Mouse (Mus musculus): ENCODE measurements around the gene Cfap20. TPM values are rescaled to one million over a fixed set of nuclear protein-coding genes. Genes with fewer than 3 reads are reported as not detected.
"Not testable (repeated sequence)": the region's sequence is repeated elsewhere in the genome, so short reads cannot be mapped to it uniquely, and the experiment has no call there.

The Cfap20 gene
- total RNA-seq, 4 experiments from 2014 or later: 43.2 to 55.3 (median 49.1) TPM

DNA sequence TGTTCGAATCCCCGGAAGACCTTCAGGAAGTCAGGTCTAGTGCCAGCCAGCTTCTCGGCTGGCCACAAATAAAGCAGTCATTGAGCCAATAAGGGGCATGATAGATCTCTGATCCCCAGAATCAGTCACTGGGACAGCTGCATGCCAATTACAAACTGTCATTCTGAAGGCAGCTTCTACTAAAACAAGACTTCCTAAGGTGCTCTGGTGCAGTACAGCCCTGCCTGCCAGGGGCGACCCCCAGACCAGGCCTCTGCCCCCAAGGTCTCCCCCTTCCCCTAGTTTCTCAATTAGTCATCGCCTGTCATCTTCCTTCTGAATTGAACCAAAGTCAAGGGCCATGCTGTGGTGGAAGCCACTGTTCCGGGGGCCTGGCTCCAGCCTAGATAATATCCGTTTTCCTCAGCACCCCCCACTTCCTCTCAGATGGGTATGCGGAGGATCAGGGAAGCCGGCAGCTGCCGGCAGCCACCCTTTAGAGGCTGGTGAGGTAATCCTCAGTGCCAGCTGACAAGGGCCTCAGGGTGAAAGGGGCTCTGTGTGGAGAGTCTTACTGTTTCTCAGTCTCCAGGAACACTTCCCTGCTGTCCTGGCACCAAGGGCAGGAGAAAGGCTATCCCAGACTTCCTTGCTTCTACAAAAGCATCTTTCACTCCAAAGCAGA lies 23.2 kb downstream of the Cfap20 start:
- DNase-seq: no peak

DNA sequence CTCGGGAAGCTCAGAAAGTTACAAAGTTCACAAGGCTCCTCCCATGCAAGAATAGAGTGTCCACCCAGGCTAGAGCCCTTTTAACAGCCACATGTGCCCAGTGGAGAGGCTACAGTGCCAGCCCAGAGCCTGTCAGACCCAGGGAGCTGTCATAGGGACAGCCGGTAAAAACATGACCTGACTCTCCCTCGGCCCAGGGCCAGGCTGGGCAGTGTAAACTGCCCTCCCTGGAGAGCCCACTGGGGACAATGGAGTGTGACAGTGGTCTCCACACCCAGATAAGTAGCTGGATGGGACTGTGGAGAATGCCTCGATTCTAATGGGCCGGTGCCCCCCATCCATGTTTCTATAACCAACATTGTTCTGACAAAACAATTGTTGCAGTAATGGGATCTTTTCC lies 25.2 kb downstream of the Cfap20 start:
- DNase-seq: no peak

DNA sequence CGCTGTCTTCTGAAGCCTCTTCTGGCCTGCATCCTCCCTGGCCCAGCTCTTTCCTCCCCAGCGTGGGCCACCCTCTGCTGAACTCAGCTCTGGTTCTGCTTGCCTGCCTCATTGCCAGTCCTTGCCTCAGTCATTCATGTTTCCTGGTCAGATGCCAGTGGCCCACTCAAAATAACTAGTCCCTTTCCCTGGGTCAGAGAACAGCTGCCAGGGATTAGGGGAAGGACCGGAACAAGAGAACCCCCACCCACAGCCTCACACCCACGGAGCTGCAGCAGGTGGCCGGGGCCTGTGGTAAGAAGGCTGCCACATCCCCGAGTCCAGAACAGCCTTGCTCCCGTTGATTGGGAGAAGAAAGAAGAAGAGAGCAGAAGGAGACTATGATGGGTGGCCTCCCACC lies 33.6 kb downstream of the Cfap20 start:
- DNase-seq: no peak

DNA sequence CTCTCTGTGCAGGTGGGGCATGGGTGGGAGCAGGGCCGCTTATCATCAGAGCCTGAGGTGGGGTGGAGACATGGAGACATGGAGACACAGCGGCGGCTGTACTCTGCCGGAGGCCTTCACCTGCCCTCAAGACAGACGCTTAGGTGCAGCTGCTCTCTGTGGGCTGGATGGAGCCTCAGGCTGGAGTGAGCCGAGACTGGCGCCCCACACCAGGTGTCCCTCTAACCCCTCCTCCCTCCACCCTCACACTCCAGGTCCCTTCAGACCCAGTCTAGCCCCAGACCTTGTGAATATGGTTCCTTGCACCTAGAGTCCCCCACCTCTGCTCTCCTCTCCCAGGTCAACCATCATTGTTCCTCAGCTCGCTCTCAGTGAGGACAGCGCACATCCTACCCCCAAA lies 35.5 kb downstream of the Cfap20 start:
- DNase-seq: no peak

DNA sequence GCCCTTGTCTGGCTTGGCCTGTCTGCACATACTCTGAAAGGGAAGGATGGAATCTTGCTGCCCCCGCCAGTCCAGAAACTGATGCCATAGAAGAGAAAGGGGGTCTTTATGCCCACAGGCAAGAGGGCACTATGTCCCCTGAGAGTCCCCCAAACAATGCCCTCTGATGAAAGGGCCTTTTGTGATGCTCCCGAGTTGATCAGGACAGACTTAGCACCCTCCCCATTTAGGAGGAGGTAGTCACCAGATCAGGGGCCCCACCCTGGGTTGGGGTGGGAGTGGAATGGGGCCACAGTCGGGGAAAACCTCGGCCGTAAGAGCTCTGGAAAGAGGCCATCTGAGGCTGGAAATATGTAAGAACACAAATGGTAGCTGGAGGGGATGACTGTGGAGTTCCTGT lies 37.5 kb downstream of the Cfap20 start:
- DNase-seq: no peak

DNA sequence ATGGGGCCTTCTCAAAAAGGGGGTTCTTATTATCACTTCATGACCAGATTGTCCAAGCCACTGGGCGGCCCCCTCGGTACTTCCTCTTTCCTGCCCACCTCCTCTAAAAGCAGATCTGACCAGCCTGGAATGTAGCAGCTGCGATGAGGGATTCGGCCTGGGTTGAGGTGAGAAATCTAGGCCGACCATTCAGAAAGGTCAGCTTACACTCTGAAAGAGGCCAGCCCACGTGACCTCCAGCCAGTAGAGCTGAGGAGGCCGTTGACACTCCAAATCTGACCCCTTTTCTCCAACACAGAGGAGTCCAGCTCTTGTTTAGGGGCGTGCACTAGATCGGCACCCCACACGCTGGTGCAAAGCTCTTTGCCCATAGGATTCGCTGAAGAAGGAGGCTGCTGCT lies 37.9 kb downstream of the Cfap20 start:
- no peak for DNase-seq

DNA sequence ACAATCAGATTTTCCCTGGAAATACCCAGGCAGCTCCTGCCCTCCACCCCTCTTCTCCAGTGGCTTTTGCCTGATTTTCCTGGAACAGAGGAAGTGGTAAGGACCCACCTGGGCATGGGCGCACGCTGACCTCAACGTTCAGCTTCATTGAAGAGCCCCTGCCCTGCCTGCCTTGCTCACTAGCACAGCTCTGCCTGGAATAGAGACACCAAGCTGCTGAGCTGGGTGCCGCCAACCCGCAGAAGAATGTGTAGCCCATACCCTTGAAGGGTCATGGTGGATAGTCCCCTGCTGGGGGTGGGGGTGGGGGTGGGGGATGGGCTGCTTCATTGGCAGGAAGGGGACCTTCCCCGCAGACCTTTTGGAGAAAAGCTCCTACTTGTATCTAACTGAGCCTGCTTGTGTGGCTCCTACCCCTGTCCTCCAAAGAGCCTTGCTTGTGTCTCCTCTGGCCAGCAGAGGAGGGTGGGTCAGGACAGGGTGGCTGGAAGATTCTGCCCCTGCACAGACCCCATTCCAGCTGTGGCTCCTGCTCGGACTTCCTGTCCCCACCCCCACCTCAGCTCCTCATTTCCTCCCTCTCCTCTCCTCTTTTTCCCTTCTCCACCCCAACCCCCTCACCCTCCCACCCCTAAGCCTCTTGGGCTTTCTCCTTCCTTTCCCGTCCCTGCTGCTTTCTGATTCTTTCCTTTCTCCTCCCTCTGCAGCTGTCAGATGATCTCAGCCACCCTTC lies 39.3 kb downstream of the Cfap20 start:
- DNase-seq: no peak

DNA sequence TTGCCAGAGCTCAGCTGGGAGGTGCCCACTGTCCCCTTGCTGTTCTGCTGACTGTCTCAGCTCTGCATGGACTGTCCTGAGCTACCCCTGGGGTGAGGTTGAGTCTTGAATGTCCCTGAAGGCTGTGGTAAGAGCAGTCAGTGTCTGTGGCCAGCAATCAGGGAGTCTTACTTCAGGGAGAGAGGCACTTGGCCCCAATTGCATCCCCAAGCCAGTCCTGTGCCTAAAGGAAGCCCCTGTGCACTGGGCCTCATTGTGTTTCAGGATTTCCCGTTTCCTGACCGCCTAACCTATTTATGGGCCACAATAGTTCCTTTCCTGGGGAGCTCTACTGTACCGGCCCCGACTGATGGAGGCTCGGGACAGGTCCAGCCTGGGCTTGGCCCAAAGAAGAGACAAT lies 42.1 kb downstream of the Cfap20 start:
- no peak for DNase-seq

DNA sequence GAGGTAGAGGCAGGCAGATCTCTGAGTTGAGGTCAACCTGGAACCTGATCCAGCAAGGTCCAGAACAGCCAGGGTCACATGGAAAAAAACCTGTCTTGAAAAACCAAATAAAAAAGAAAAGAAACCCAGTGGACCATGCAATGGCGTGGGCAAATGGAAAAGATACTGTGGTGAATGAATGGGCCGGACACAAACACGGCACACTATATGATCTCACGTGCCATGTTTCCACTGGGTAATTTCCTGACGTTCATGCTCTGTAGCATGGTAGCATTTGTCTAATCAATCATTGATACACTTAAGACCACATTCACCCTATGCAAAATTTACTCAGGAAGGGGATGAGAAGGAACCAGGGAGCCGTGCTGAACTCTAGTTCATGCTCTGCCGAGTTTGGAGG lies 43.6 kb downstream of the Cfap20 start:
- DNase-seq: no peak

DNA sequence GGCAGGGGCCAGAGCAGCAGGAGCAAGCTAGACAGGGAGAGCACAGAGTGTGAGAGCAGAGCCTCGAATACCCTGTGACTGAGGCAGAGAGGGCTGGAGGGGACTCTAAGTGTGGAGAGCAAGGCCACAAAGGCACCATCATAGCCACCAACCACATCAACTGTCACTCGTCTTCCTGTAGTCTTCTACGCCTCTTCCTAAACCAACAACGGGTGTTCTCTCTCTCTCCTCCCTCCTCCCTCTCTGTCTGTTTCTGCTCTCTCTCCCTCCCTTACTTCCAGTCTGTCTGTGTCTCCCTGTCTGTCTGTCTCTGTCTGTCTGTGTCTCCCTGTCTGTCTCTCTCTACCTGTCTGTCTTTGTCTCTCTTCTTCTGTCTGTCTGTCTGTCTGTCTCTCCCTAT lies 44.4 kb downstream of the Cfap20 start:
- DNase-seq: no peak

DNA sequence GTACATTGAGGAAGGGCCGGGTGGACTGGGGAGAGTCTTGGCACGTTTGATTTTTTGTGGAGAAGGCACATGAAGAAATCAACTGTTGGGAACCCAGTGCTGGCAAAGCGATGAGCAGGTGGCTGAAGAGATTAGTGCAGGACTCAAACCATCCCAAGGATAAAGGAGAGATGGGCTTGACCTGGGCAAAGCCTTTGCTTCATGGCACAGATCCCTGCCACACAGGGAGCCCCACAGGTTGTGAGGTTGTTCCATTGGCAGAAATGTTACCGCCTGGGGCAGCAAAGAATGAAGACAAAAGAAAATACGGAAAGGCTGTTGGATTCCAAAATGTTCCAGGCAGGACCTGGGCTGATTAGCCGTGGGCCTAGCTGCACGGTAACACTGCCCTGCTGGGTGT lies 46.7 kb downstream of the Cfap20 start:
- no peak for DNase-seq

DNA sequence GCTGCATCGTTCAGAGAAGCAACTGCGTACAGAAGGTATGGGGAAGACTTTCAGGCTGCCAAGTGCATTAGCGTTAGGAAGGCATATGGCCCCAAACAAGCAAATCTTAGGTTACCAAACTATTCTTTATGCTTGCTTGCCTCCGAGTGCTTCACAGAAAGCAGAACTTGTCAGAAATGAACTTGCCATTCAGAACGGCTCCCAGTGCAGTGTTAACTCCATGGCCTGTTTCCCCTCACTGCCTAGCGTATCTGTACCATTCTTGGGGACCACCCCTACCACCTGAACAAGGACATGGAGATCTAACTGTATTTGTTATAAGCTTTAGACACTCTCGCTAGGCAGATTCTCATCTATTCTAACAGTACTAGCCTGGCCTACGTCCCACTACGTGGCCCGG lies 47.4 kb downstream of the Cfap20 start:
- DNase-seq: no peak

DNA sequence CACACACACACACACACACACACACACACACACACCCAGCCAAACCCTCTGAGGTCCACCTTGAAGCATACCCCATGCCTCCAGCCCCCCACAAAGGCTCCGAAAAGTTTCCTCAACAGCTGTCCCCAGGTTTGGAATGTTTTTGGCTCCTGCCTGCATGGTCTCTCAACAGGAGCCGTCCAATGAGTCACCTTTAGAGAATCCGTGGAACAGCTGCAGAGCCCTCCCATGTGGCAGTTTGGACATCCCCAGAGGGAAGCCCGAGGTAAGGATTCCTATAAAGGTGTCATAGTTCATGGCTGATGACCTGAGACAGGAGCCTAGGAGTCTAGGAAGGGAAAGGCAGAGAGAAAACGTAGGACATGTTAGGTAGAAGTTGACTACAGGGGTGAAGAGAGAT lies 48.6 kb downstream of the Cfap20 start:
- no peak for DNase-seq

DNA sequence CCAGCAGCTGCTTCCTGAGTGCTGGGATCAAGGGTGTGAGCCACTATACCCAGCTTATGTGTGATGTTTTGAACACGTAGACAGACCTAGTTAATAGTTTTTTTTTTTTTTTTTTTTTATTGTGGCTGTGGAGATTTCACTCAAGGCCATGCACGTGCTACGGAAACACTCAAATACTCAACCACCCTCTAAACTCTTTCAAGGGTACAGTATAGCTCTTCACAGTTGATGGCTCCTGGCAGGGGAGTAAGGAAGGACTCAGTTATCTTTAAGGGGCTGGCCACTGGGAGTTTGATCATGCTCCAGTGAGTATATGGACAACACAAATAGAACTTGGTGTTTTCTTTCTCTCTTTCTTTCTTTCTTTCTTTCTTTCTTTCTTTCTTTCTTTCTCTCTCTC lies 50.2 kb downstream of the Cfap20 start:
- DNase-seq: no peak

DNA sequence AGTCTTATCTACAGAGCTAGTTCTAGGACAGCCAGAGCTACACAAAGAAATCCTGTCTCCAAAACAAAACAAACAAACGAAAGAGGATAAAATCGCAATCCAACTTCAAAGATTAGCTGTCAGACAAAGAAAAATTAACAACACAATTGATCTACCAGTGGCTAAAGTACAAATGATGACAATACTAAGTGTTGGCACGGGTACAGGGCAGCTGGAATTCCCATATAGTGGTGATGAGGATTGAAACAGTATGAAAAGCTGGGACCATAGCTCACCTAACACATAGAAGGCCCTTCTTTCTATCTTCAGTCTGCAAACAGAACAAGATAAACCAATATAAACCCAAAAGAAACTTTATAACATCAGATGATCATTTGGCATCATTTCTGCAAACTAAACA lies 53.1 kb downstream of the Cfap20 start:
- no peak for DNase-seq

DNA sequence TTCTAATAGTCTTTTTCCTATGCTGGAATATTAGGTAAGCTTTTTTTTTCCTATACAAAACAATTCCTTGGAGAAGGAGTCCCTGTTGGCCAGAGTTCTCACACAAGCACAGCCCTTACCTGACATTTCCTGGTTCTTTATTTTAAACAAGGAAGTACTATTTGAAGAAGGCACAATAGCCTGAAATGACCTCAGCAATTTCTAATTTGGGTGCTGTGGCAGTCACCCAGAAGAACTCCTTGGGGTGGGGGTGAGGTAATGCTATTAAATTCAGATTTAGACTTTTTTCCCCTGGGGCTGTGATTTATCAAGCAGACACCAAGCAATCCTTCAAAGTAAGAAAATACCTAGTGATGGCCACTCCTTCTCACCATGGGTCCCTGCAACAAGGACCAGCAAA lies 53.7 kb downstream of the Cfap20 start:
- no peak for DNase-seq

DNA sequence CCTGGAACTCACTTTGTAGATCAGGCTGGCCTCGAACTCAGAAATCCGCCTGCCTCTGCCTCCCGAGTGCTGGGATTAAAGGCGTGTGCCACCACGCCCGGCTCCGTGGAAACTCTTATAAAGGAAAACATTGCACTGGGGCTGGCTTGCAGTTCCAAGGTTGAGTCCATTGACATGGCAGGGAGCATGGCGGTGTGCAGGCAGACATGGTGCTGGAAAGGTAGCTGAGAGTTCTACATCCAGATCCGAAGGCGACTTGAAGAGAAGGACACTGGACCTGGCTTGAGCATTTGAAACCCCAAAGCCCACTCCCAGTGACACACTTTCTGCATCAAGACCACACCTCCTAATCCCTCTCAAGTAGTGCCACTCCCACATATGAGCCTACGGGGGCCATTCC lies 55.7 kb downstream of the Cfap20 start:
- not testable (repeated sequence) for DNase-seq

DNA sequence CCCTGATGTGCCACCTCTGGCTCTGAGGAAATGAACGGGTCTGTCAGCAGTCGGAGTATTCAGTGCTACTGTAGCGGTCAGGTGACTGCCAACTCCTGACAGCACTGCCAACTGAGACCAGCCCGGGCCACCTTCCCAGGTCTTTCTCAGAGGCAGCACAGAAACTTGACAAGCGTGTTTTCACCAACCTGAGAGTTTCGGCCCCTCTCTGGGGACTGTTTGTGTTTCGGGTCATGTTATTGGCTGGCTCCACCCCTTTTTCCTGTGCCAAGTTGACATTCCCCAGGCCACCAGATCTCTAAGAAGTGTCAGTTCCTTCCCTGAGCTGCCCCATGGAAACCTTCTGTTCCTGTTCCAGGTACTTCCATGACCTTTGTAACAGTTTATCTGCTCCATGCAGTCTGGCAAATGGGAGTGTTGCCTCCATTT lies 56.8 kb downstream of the Cfap20 start:
- DNase-seq: no peak

DNA sequence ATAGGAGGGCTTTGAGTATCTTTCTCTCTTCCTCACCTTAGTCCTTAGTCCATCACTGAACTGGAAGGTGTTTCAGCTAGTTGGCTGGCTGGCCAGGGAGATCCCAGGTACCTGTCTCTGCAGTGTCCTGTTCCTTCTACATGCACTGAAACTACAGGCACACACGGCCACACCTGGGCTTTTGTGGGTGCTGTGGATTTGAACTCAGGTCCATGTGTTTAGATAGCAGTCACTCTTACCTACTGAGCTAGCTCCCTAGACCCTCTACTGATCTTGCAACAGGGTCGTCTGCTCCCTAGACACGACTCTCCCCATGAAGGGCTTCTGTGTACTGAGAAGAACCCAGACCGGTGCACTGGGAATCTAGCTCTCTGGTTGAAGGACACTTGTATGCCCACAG lies 57.6 kb downstream of the Cfap20 start:
- DNase-seq: no peak

DNA sequence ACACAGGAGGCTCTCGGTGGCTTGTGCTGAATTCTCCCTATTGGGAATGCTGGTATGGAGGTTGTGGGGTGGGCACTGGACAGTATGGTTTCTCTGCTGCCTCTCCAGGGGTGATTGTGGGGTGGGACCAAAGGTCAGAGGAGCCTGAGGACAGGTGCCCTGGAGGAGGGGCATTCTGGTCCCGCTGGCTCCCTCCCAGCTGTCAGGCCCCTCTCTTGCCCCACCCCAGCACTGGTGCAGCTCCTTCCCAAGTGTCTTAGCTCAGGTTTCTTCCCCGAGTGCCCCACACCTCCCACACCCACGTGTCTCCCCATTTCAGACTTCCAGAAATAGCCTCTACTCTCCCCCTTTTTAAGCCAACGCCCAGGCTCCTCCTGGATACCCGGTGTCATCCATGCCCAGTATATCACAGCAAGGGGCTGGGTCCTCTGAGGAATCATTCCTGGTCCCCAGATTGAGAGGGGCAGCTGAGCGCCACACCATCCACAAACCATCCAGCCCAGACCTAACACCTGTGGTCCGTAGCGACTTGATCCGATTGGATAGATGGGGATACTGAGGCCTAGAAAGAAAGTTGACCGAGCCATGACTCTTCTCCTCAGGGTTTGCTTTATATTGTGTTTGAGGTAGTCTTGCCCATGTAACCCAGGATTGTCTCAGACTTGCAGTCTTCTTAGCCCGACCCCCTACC lies 58.2 kb downstream of the Cfap20 start:
- no peak for DNase-seq

DNA sequence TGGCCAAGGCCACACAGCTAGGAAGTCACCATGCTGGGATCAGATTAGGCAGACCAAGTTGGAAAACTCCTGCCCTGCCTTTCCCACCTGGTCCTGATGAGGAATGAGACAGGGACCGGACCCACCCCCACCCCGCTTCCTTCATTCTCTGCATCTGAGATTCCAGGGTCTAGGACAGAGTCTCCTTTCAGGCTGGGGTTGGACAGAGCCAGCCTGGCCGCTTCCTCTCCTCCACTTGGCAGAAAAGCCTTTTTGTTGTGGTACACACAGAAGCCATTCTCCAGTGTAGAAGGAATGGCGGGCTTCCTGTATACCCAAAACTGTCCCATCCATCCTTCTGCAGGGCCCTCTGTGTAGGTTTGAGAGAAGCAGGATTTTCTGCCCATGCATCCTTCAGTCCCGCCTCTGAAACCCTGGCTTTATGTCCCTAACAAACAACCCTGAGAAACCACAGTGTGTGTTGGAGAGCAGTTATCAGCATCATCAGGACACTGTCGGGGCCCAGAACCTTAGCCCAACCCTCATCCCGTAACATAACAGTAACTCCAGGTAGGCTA lies 59.2 kb downstream of the Cfap20 start:
- DNase-seq: no peak

DNA sequence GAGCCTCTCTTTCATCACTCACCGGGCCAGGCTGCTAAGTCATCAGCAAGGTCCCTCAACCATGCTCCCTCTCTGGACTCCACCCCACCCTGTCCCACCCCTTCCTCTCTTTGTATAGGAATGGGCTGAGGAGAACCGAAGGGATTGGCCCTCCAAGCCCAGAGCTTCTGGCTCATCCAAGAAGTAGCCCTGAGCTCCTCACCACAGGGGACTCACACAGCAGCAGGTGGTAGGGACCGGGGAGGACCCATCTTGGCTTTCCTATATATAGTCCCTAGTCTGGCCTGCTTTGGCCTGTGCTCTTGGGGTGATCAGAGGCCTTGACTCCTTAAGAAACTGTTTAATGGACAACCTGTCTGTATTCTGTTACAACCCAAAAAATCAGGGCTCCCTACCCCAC lies 60.2 kb downstream of the Cfap20 start:
- no peak for DNase-seq

DNA sequence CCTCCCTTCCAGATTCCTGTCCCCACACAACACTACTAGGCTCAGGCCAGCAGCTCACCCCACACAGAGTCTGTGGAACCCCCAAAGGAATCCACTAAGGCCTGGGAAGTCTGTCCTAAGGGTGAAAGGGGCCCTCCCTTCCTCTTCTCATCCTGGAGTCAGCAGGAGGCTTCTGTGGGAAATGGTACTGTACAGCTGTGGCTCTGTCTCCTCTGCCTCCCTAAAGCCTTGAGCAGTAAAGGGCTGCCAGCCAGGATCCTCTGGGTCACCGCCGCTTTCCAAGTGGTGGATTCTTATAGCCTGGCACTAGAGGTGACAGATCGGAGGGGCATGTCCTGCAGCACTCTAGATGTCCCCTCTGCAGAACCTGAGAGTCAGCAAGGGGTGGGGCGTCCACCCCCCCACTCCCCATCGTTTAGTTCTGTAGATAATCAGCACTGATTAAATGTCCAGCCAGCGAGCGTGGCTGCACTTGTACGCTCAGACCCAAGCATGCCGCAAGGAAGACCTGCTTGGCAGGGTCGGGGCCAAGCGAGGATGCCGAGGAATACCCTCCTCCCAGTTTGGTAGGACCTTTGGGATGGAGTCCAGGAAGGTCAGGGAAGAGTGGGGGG lies 61.2 kb downstream of the Cfap20 start:
- DNase-seq: no peak
